Mouse (Mus musculus) urinary bladder, postnatal 25 days (tissue): Measurements from ENCODE around the gene Tead4.
A peak's percentile ranks its signal among the peaks of the same experiment; 100 is the strongest.
"Not testable (repeated sequence)": the region's sequence is repeated elsewhere in the genome, so short reads cannot be mapped to it uniquely, and the experiment has no call there.

ENCODE experiments used
- DNase-seq: peaks from one replicate; pipeline ENCODE4 v3.0.0; 2022; ENCODE audit warnings: low spot score

Tead4 gene

GRCm38 (mm10) chr6:128237102-128237763 lies 63.4 kb downstream of the Tead4 start:
- DNase-seq, result no peak

- DNase-seq, result no peak
Observed at GRCm38 (mm10) chr6:128236581-128236980, 64.0 kb downstream of the Tead4 start.

GRCm38 (mm10) chr6:128234206-128234605 lies 66.4 kb downstream of the Tead4 start:
- no peak for DNase-seq

- DNase-seq, result no peak
Observed at GRCm38 (mm10) chr6:128232216-128232615, 68.4 kb downstream of the Tead4 start.

- DNase-seq, result no peak
Observed at GRCm38 (mm10) chr6:128231741-128232140, 68.9 kb downstream of the Tead4 start.

GRCm38 (mm10) chr6:128227438-128228017 lies 73.1 kb downstream of the Tead4 start:
- no peak for DNase-seq

GRCm38 (mm10) chr6:128226941-128227340 lies 73.7 kb downstream of the Tead4 start:
- DNase-seq, result no peak

GRCm38 (mm10) chr6:128225846-128226176 lies 74.8 kb downstream of the Tead4 start:
- no peak for DNase-seq

- DNase-seq, result no peak
Observed at GRCm38 (mm10) chr6:128225009-128225845, 75.4 kb downstream of the Tead4 start.

GRCm38 (mm10) chr6:128223159-128223558 lies 77.5 kb downstream of the Tead4 start:
- no peak for DNase-seq

- DNase-seq, result not testable (repeated sequence)
Observed at GRCm38 (mm10) chr6:128215004-128215403, 85.6 kb downstream of the Tead4 start.

- DNase-seq, result not testable (repeated sequence)
Observed at GRCm38 (mm10) chr6:128209199-128209598, 91.4 kb downstream of the Tead4 start.

GRCm38 (mm10) chr6:128208491-128209170 lies 92.0 kb downstream of the Tead4 start:
- DNase-seq, result no peak

GRCm38 (mm10) chr6:128203557-128203956 lies 97.1 kb downstream of the Tead4 start:
- no peak for DNase-seq

GRCm38 (mm10) chr6:128200847-128201640 lies 99.6 kb downstream of the Tead4 start:
- DNase-seq, result peak; percentile 74

GRCm38 (mm10) chr6:128200116-128200846 lies 100.3 kb downstream of the Tead4 start:
- peak; percentile 99 for DNase-seq

- no peak for DNase-seq
Observed at GRCm38 (mm10) chr6:128183521-128183920, 117.1 kb downstream of the Tead4 start.

GRCm38 (mm10) chr6:128181176-128181575 lies 119.4 kb downstream of the Tead4 start:
- DNase-seq, result no peak

- no peak for DNase-seq
Observed at GRCm38 (mm10) chr6:128179651-128180050, 121.0 kb downstream of the Tead4 start.

- no peak for DNase-seq
Observed at GRCm38 (mm10) chr6:128179247-128179646, 121.4 kb downstream of the Tead4 start.

GRCm38 (mm10) chr6:128178681-128179080 lies 121.9 kb downstream of the Tead4 start:
- no peak for DNase-seq
